Mouse (Mus musculus): ENCODE measurements at regions not wholly inside any gene's neighbourhood (a gene's known extent, or its start where the extent isn't known, plus 50 kb on each side); places are given as distances from the start of the nearest gene placed in this dataset.

DNA sequence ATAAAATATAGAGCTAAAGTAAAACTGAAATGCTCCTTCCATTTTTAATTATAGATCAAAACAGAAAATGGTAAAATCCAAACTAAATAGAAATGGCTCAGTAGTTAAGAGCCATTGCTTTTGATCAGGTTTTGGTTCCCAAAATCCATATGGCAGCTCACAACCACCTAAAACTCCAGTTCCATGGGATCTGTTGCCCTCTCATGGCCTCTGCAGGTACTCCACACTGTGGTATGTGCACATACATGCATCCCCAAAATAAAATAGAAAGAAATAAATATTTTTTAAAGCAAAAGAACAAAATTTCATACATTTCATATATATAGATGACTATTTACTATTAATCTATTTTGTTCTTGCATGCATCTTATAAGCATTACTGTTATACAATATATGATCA lies 1396.1 kb downstream of the Diaph2 start:
- peak; percentile 0 for DNase-seq (ENCODE audit: low read depth, low spot score)

DNA sequence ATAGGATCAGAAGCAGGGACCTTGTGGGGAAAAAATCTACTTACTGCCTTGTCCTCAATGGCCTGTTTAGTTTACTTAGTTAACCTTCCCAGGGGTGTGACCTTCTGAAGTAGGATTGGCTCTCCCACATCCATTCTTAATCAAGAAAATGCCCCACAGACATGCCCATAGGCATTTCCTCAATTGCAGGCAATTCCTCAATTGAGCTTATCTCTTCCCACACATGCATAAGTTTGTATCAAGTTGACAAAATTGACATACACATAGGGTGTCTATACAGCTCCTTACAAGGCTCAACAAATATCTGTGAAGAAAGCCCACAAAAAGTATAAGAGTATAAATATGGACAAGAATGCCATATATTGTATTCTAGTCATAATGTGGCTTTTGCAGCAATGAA lies 1401.4 kb downstream of the Diaph2 start:
- no peak for DNase-seq (ENCODE audit: low read depth, low spot score)

All from CD4-positive, CD25-positive, alpha-beta regulatory T cell, adult 2 months (primary cell).